Mouse (Mus musculus): ENCODE data around the gene Cox7a2. TPM values are rescaled to one million over a fixed set of nuclear protein-coding genes. Genes with fewer than 3 reads are reported as not detected.

The Cox7a2 gene
- polyA plus RNA-seq, 1 experiment from 2014 or later: 904 TPM

- Histone ChIP-seq H3K36me3 (ENCODE audit: control insufficient read depth, insufficient read depth, low read length) (no peaks in the 10 kb centered on the region), H3K9ac (ENCODE audit: low read depth, low read length) (no peak overlapping the region), H3K27ac (ENCODE audit: low read depth, low read length) (no peak overlapping the region), H3K27me3 (replicated peaks; ENCODE audit: control insufficient read depth, insufficient read depth, low read length) (no peaks in the 10 kb centered on the region), H3K9me3 (ENCODE audit: control insufficient read depth, low read length) (no peaks in the 10 kb centered on the region), H3K4me1 (ENCODE audit: control insufficient read depth, insufficient read depth, low read depth, low read length) (peaks cover 4% of the 10 kb centered on the region), H3K4me2 (ENCODE audit: low read length) (no peak overlapping the region), H3K4me3 (ENCODE audit: low read length) (no peak overlapping the region)
- 70% methylated on average over 2 of the region's 2 CpGs for WGBS
- ATAC-seq: no peak
Observed at GRCm38 (mm10) chr9:79785794-79786085, 26.1 kb upstream of the Cox7a2 start.

GRCm38 (mm10) chr9:79784934-79785793 lies 25.5 kb upstream of the Cox7a2 start:
- H3K4me3 ChIP-seq (ENCODE audit: low read length): no peak overlapping the region
- H3K9ac ChIP-seq (ENCODE audit: low read depth, low read length): no peak overlapping the region
- no peaks in the 10 kb centered on the region for H3K36me3 ChIP-seq (ENCODE audit: control insufficient read depth, insufficient read depth, low read length)
- no peak overlapping the region for H3K27ac ChIP-seq (ENCODE audit: low read depth, low read length)
- peaks cover 2% of the 10 kb centered on the region for H3K4me1 ChIP-seq (ENCODE audit: control insufficient read depth, insufficient read depth, low read depth, low read length)
- no peaks in the 10 kb centered on the region for H3K27me3 ChIP-seq (replicated peaks; ENCODE audit: control insufficient read depth, insufficient read depth, low read length)
- no peak for ATAC-seq
- no peak overlapping the region for H3K4me2 ChIP-seq (ENCODE audit: low read length)
- 90% methylated on average over 2 of the region's 2 CpGs for WGBS
- no peaks in the 10 kb centered on the region for H3K9me3 ChIP-seq (ENCODE audit: control insufficient read depth, low read length)

GRCm38 (mm10) chr9:79784439-79784838 lies 24.8 kb upstream of the Cox7a2 start:
- no peak overlapping the region for H3K9ac ChIP-seq (ENCODE audit: low read depth, low read length)
- ATAC-seq: no peak

GRCm38 (mm10) chr9:79779354-79779753 lies 19.7 kb upstream of the Cox7a2 start:
- no peaks in the 10 kb centered on the region for H3K4me1 ChIP-seq (ENCODE audit: control insufficient read depth, insufficient read depth, low read depth, low read length)
- no peak overlapping the region for H3K4me3 ChIP-seq (ENCODE audit: low read length)
- 72% methylated on average over 2 of the region's 2 CpGs for WGBS
- peaks cover 4% of the 10 kb centered on the region; the same call in 1 of the 2 replicates for H3K36me3 ChIP-seq (ENCODE audit: control insufficient read depth, insufficient read depth, low read length)
- no peak for ATAC-seq
- H3K9me3 ChIP-seq (ENCODE audit: control insufficient read depth, low read length): no peaks in the 10 kb centered on the region
- H3K4me2 ChIP-seq (ENCODE audit: low read length): no peak overlapping the region
- H3K27ac ChIP-seq (ENCODE audit: low read depth, low read length): no peak overlapping the region
- no peak overlapping the region for H3K9ac ChIP-seq (ENCODE audit: low read depth, low read length)
- no peaks in the 10 kb centered on the region for H3K27me3 ChIP-seq (replicated peaks; ENCODE audit: control insufficient read depth, insufficient read depth, low read length)

More at GRCm38 (mm10) chr9:79784439-79784838, 24.8 kb upstream of the Cox7a2 start:
- WGBS: 59% methylated on average over 3 of the region's 3 CpGs
- Histone ChIP-seq H3K4me2 (ENCODE audit: low read length) (no peak overlapping the region), H3K9me3 (ENCODE audit: control insufficient read depth, low read length) (no peaks in the 10 kb centered on the region), H3K27me3 (replicated peaks; ENCODE audit: control insufficient read depth, insufficient read depth, low read length) (no peaks in the 10 kb centered on the region), H3K4me3 (ENCODE audit: low read length) (no peak overlapping the region), H3K4me1 (ENCODE audit: control insufficient read depth, insufficient read depth, low read depth, low read length) (no peaks in the 10 kb centered on the region), H3K36me3 (ENCODE audit: control insufficient read depth, insufficient read depth, low read length) (no peaks in the 10 kb centered on the region), H3K27ac (ENCODE audit: low read depth, low read length) (no peak overlapping the region)

GRCm38 (mm10) chr9:79766991-79767545 lies 7.4 kb upstream of the Cox7a2 start:
- no peak overlapping the region for H3K27ac ChIP-seq (ENCODE audit: low read depth, low read length)
- H3K36me3 ChIP-seq (ENCODE audit: control insufficient read depth, insufficient read depth, low read length): no peaks in the 10 kb centered on the region; the same call in 1 of the 2 replicates
- no peak for ATAC-seq
- no peak overlapping the region for H3K4me3 ChIP-seq (ENCODE audit: low read length)
- H3K27me3 ChIP-seq (replicated peaks; ENCODE audit: control insufficient read depth, insufficient read depth, low read length): no peaks in the 10 kb centered on the region
- 95% methylated on average over 5 of the region's 5 CpGs for WGBS
- H3K4me2 ChIP-seq (ENCODE audit: low read length): no peak overlapping the region
- H3K4me1 ChIP-seq (ENCODE audit: control insufficient read depth, insufficient read depth, low read depth, low read length): no peaks in the 10 kb centered on the region
- no peaks in the 10 kb centered on the region for H3K9me3 ChIP-seq (ENCODE audit: control insufficient read depth, low read length)
- no peak overlapping the region for H3K9ac ChIP-seq (ENCODE audit: low read depth, low read length)

- WGBS: 91% methylated on average over 4 of the region's 4 CpGs
- no peak overlapping the region for H3K4me3 ChIP-seq (ENCODE audit: low read length)
- ATAC-seq: no peak
- no peak overlapping the region for H3K27ac ChIP-seq (ENCODE audit: low read depth, low read length)
- H3K9ac ChIP-seq (ENCODE audit: low read depth, low read length): no peak overlapping the region
- H3K27me3 ChIP-seq (replicated peaks; ENCODE audit: control insufficient read depth, insufficient read depth, low read length): no peaks in the 10 kb centered on the region
- no peak overlapping the region for H3K4me2 ChIP-seq (ENCODE audit: low read length)
- no peaks in the 10 kb centered on the region for H3K36me3 ChIP-seq (ENCODE audit: control insufficient read depth, insufficient read depth, low read length)
- no peaks in the 10 kb centered on the region; the same call in 1 of the 2 replicates for H3K4me1 ChIP-seq (ENCODE audit: control insufficient read depth, insufficient read depth, low read depth, low read length)
- H3K9me3 ChIP-seq (ENCODE audit: control insufficient read depth, low read length): no peaks in the 10 kb centered on the region
Observed at GRCm38 (mm10) chr9:79765329-79765728, 5.7 kb upstream of the Cox7a2 start.

GRCm38 (mm10) chr9:79762519-79762918 lies 2.8 kb upstream of the Cox7a2 start:
- no peaks in the 10 kb centered on the region for H3K27me3 ChIP-seq (replicated peaks; ENCODE audit: control insufficient read depth, insufficient read depth, low read length)
- H3K36me3 ChIP-seq (ENCODE audit: control insufficient read depth, insufficient read depth, low read length): no peaks in the 10 kb centered on the region
- H3K9ac ChIP-seq (ENCODE audit: low read depth, low read length): no peak overlapping the region
- no peak for ATAC-seq
- H3K27ac ChIP-seq (ENCODE audit: low read depth, low read length): no peak overlapping the region
- H3K9me3 ChIP-seq (ENCODE audit: control insufficient read depth, low read length): no peaks in the 10 kb centered on the region
- no peak overlapping the region for H3K4me3 ChIP-seq (ENCODE audit: low read length)
- 81% methylated on average over 6 of the region's 6 CpGs for WGBS
- peaks cover 11% of the 10 kb centered on the region for H3K4me1 ChIP-seq (ENCODE audit: control insufficient read depth, insufficient read depth, low read depth, low read length)
- H3K4me2 ChIP-seq (ENCODE audit: low read length): no peak overlapping the region

GRCm38 (mm10) chr9:79760076-79760475 lies 398 bp upstream of the Cox7a2 start:
- Histone ChIP-seq H3K9me3 (ENCODE audit: control insufficient read depth, low read length) (no peaks in the 10 kb centered on the region), H3K27ac (ENCODE audit: low read depth, low read length) (peak overlapping the region; percentile 90), H3K36me3 (ENCODE audit: control insufficient read depth, insufficient read depth, low read length) (peaks cover 4% of the 10 kb centered on the region), H3K9ac (ENCODE audit: low read depth, low read length) (peak overlapping the region; percentile 89), H3K27me3 (replicated peaks; ENCODE audit: control insufficient read depth, insufficient read depth, low read length) (no peaks in the 10 kb centered on the region), H3K4me1 (ENCODE audit: control insufficient read depth, insufficient read depth, low read depth, low read length) (peaks cover 11% of the 10 kb centered on the region), H3K4me3 (ENCODE audit: low read length) (peak overlapping the region; percentile 89), H3K4me2 (ENCODE audit: low read length) (peak overlapping the region; percentile 89)
- ATAC-seq: no peak
- WGBS: 6% methylated on average over 14 of the region's 14 CpGs

- Histone ChIP-seq H3K27ac (ENCODE audit: low read depth, low read length) (no peak overlapping the region), H3K4me1 (ENCODE audit: control insufficient read depth, insufficient read depth, low read depth, low read length) (peaks cover 11% of the 10 kb centered on the region), H3K9me3 (ENCODE audit: control insufficient read depth, low read length) (no peaks in the 10 kb centered on the region), H3K27me3 (replicated peaks; ENCODE audit: control insufficient read depth, insufficient read depth, low read length) (no peaks in the 10 kb centered on the region), H3K4me3 (ENCODE audit: low read length) (no peak overlapping the region), H3K4me2 (ENCODE audit: low read length) (no peak overlapping the region), H3K36me3 (ENCODE audit: control insufficient read depth, insufficient read depth, low read length) (peaks cover 23% of the 10 kb centered on the region), H3K9ac (ENCODE audit: low read depth, low read length) (no peak overlapping the region)
- no peak for ATAC-seq
- WGBS: 90% methylated on average over 4 of the region's 4 CpGs
Observed at GRCm38 (mm10) chr9:79755311-79755710, 4.4 kb downstream of the Cox7a2 start.

Data from hindbrain, embryonic 16.5 days (tissue).